Mouse (Mus musculus): ENCODE measurements at regions not wholly inside any gene's neighbourhood (a gene's known extent, or its start where the extent isn't known, plus 50 kb on each side); places are given as distances from the start of the nearest gene placed in this dataset.

- DNase-seq (ENCODE audit: low read depth): no peak
- TF ChIP-seq POLR2A (IDR thresholded peaks at IDR 0.05; ENCODE audit: borderline replicate concordance, extremely low read depth, insufficient read depth, insufficient read length, poor library complexity, severe bottlenecking): no peak
These were observed 165.9 kb upstream of the Ncam1 start for GRCm38 (mm10) chr9:49964666-49965065.

DNA sequence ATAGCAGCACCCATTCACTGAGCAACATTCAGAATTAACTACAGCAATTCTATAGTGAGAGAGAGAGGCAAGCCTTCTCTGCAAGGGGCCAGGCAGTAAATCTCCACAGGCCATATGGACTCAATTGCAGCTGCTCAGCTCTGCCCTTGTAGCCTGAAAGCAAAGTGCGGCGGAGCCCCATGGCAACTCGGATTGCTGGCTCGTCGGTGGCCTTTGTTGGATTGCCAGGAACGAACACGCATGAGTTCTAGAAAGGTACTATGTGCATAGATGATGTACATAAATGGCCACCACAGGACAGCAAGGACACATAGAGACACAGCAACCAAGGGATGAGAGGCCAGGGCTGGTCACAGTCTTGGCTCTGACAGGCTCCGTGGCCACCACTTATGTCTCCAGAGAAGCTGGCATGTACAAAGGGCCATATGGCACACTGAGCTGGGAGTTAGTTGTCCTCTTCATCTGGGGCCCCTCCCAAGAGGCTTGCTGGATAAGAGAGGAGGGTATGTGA, 163.9 kb upstream of the Ncam1 start:
- TF ChIP-seq POLR2A (IDR thresholded peaks at IDR 0.05; ENCODE audit: borderline replicate concordance, extremely low read depth, insufficient read depth, insufficient read length, poor library complexity, severe bottlenecking): no peak
- no peak for TF ChIP-seq CTCF (IDR thresholded peaks at IDR 0.05; ENCODE audit: borderline replicate concordance, extremely low read depth, insufficient read depth, insufficient read length)
- peak; percentile 46 for DNase-seq (ENCODE audit: low read depth)

- TF ChIP-seq POLR2A (IDR thresholded peaks at IDR 0.05; ENCODE audit: borderline replicate concordance, extremely low read depth, insufficient read depth, insufficient read length, poor library complexity, severe bottlenecking) (no peak), CTCF (IDR thresholded peaks at IDR 0.05; ENCODE audit: borderline replicate concordance, extremely low read depth, insufficient read depth, insufficient read length) (no peak)
- peak; percentile 70 for DNase-seq (ENCODE audit: low read depth)
These were observed 163.2 kb upstream of the Ncam1 start for GRCm38 (mm10) chr9:49961965-49962364.

DNA sequence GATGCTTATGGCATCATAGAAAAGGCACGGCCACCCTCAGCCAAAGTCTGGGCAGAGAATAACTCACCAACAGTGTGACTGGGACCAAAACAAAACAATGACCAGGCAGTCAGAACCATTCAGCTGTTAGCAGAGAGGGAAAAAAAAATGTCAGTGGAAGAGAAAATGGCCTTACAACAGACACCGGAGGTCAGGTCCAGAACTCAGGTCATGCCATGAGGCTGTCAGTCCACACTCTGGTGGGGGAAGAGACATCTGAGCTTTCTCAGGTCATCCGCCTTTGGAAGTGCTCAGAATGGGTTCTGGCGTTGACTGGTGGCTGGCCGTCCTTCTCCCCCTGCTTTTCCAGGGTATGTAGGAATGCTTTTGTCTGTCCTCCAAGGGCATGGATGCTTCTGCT, 162.6 kb upstream of the Ncam1 start:
- no peak for DNase-seq (ENCODE audit: low read depth)
- TF ChIP-seq CTCF (IDR thresholded peaks at IDR 0.05; ENCODE audit: borderline replicate concordance, extremely low read depth, insufficient read depth, insufficient read length) (no peak), POLR2A (IDR thresholded peaks at IDR 0.05; ENCODE audit: borderline replicate concordance, extremely low read depth, insufficient read depth, insufficient read length, poor library complexity, severe bottlenecking) (no peak)

DNA sequence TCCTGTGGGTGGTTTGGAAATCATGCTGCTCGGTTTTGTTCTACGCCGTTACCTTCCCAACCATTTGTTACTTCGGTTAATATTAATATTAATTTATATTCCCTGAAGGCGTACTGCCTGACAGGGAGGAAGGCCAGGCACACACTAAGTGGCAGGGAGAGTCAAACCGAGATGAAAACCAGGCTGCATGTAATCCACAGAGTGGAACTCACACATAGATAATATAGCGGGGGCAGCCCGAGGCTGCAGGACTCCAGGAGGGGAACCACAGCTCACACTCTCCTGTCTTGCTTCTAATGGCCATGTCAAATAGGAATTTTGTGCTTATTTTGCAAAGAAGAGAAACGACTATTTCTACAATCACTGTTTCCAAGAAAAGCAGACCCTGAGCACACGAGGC, 161.3 kb upstream of the Ncam1 start:
- DNase-seq (ENCODE audit: low read depth): peak; percentile 24
- TF ChIP-seq CTCF (IDR thresholded peaks at IDR 0.05; ENCODE audit: borderline replicate concordance, extremely low read depth, insufficient read depth, insufficient read length) (no peak), POLR2A (IDR thresholded peaks at IDR 0.05; ENCODE audit: borderline replicate concordance, extremely low read depth, insufficient read depth, insufficient read length, poor library complexity, severe bottlenecking) (no peak)

DNA sequence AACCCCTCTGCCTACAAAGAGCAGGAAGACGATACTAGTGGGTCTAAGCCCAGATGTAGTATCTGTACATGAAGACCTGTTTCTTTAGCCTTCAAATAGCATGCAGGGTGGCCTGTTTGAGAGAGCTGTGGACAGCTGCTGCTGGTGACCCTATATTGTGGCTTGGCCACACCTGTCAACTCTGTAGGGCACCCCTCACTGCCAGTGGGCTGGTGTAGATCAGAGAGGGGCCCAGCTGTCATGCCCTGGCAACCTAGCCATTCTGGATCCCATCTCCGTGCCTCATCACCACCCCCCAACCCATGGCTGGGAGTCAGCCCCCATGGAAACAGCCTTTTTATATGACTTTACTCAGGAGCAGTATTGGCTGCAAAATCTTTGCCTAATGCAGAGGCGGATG, 160.2 kb upstream of the Ncam1 start:
- DNase-seq (ENCODE audit: low read depth): no peak
- TF ChIP-seq POLR2A (IDR thresholded peaks at IDR 0.05; ENCODE audit: borderline replicate concordance, extremely low read depth, insufficient read depth, insufficient read length, poor library complexity, severe bottlenecking) (no peak), CTCF (IDR thresholded peaks at IDR 0.05; ENCODE audit: borderline replicate concordance, extremely low read depth, insufficient read depth, insufficient read length) (no peak)

GRCm38 (mm10) chr9:49954601-49955000, 155.9 kb upstream of the Ncam1 start:
- DNase-seq (ENCODE audit: low read depth): no peak
- TF ChIP-seq POLR2A (IDR thresholded peaks at IDR 0.05; ENCODE audit: borderline replicate concordance, extremely low read depth, insufficient read depth, insufficient read length, poor library complexity, severe bottlenecking) (no peak), CTCF (IDR thresholded peaks at IDR 0.05; ENCODE audit: borderline replicate concordance, extremely low read depth, insufficient read depth, insufficient read length) (no peak)

- TF ChIP-seq CTCF (IDR thresholded peaks at IDR 0.05; ENCODE audit: borderline replicate concordance, extremely low read depth, insufficient read depth, insufficient read length): no peak
- TF ChIP-seq POLR2A (IDR thresholded peaks at IDR 0.05; ENCODE audit: borderline replicate concordance, extremely low read depth, insufficient read depth, insufficient read length, poor library complexity, severe bottlenecking): no peak
- no peak for DNase-seq (ENCODE audit: low read depth)
These were observed 151.6 kb upstream of the Ncam1 start for GRCm38 (mm10) chr9:49950321-49950720.

GRCm38 (mm10) chr9:49948546-49948945, 149.8 kb upstream of the Ncam1 start:
- no peak for TF ChIP-seq CTCF (IDR thresholded peaks at IDR 0.05; ENCODE audit: borderline replicate concordance, extremely low read depth, insufficient read depth, insufficient read length)
- TF ChIP-seq POLR2A (IDR thresholded peaks at IDR 0.05; ENCODE audit: borderline replicate concordance, extremely low read depth, insufficient read depth, insufficient read length, poor library complexity, severe bottlenecking): no peak

GRCm38 (mm10) chr9:49946857-49947256, 148.1 kb upstream of the Ncam1 start:
- no peak for DNase-seq (ENCODE audit: low read depth)
- no peak for TF ChIP-seq CTCF (IDR thresholded peaks at IDR 0.05; ENCODE audit: borderline replicate concordance, extremely low read depth, insufficient read depth, insufficient read length)
- TF ChIP-seq POLR2A (IDR thresholded peaks at IDR 0.05; ENCODE audit: borderline replicate concordance, extremely low read depth, insufficient read depth, insufficient read length, poor library complexity, severe bottlenecking): no peak

More at GRCm38 (mm10) chr9:49948546-49948945, 149.8 kb upstream of the Ncam1 start:
- DNase-seq (ENCODE audit: low read depth): no peak

GRCm38 (mm10) chr9:49935555-49936376, 137.0 kb upstream of the Ncam1 start:
- no peak for TF ChIP-seq CTCF (IDR thresholded peaks at IDR 0.05; ENCODE audit: borderline replicate concordance, extremely low read depth, insufficient read depth, insufficient read length)
- no peak for TF ChIP-seq POLR2A (IDR thresholded peaks at IDR 0.05; ENCODE audit: borderline replicate concordance, extremely low read depth, insufficient read depth, insufficient read length, poor library complexity, severe bottlenecking)
- DNase-seq (ENCODE audit: low read depth): peak; percentile 82

Measured in brain, embryonic 14.5 days (tissue).